Mouse (Mus musculus) CD4-positive, CD25-positive, alpha-beta regulatory T cell, adult 2 months (primary cell): ENCODE measurements at regions not wholly inside any gene's neighbourhood (a gene's known extent, or its start where the extent isn't known, plus 50 kb on each side); places are given as distances from the start of the nearest gene placed in this dataset.
"Not testable (repeated sequence)": the region's sequence is repeated elsewhere in the genome, so short reads cannot be mapped to it uniquely, and the experiment has no call there.

Experiments used
- DNase-seq: peaks from one replicate; pipeline ENCODE4 v3.0.0-alpha.2; 2012; ENCODE audit warnings: low read depth, low spot score

- peak; percentile 79 for DNase-seq
Observed at GRCm38 (mm10) chr9:116426269-116426999, 251.3 kb upstream of the Tgfbr2 start.

GRCm38 (mm10) chr9:116425400-116425799, 250.2 kb upstream of the Tgfbr2 start:
- not testable (repeated sequence) for DNase-seq

DNA sequence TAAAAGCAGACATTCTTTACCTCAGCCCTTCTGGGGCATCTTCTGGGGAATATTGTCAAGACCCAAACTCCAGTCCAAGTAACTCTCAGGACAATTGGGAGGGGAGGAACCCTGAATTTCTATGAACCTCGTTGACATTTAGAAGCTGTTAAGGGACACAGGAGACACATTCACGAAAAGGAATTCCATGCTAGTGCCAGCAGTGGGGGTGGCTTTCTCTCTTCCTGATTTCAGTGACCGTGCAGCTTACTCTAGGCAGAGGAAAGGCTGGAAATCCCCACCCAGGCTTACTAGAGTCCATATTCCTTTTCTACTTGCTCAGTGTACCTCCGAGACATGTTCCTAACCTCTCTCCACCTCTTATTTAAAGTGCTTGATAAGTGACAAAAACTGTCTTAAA, 239.9 kb upstream of the Tgfbr2 start:
- no peak for DNase-seq

- DNase-seq: no peak
Observed at GRCm38 (mm10) chr9:116411067-116411466, 235.9 kb upstream of the Tgfbr2 start.

- no peak for DNase-seq
Observed at GRCm38 (mm10) chr9:116410461-116410860, 235.3 kb upstream of the Tgfbr2 start.

DNA sequence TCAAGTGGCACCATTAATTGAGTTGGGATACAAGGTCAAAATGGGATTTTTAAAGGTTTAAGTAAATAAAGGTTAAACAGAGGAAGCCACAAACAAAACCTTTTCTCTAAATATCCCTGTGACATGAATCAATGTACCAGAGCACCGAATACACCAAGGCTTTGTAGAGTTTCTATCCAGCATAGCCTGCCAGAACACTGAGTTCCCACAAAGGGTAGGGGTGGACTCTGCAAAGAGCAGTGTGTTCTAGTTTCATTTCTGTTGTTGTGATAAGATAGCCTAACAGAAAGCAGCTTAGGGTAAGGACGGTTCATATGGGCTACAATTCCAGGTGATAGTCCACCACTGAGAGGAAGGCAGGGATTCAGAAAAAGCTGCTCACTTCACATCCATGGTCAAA, 233.0 kb upstream of the Tgfbr2 start:
- DNase-seq: no peak

DNA sequence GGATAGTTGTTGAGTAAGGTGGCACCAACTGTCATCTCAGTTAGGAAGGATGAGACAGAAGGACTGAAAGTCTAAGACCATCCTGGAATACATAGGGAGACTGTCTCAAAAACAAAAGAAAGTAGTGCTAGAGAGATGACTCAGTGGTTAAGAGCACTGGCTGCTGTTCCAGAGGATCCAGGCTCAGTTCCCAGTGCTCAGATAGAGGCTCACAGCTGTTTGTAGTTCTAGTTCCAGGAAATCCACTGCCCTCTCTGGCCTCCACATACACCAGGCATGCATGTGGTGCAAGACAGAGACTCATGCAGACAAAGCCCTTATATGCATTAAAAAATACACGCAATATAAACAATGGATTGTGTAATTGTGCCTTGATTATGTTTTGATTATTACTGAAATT, 229.9 kb upstream of the Tgfbr2 start:
- no peak for DNase-seq

DNA sequence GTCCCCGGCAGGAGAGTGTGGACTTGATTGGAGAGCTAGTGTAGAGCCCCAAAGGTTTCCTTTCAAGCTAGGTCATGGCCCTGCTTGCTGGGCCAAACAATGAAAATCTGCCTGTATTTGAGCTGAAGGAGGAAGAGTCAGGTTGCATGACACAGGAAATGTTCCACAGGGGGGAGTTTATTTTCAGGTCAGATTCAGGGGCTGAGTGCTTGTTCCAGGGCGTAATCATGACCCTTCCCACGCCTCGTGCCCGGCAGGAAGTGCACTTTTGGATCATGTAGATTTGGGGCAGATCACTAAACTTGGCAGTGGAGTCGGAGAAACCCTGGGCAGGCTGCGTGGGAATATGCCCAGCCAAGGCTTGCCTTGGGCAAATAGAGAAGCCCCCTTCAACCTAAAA, 226.7 kb upstream of the Tgfbr2 start:
- DNase-seq: no peak

DNA sequence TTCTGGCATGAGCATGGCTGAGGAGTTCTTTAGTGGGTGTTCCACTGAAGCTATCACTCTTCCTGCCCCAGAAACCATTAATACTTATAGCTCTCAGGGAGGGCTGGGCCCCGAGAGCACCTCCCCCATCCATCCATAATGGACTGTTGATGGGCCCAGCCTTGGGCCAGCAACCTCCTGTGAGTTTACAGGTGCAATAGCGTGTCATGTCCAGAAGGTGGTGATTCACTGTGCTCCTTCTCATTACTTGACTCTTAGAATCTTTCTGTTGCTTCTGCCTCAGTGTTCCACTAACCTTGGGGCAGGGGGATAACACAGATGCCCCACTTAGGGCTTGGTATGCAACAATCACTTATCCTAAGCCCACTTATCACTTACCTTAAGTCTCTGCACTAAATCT, 225.1 kb upstream of the Tgfbr2 start:
- DNase-seq: peak; percentile 36

DNA sequence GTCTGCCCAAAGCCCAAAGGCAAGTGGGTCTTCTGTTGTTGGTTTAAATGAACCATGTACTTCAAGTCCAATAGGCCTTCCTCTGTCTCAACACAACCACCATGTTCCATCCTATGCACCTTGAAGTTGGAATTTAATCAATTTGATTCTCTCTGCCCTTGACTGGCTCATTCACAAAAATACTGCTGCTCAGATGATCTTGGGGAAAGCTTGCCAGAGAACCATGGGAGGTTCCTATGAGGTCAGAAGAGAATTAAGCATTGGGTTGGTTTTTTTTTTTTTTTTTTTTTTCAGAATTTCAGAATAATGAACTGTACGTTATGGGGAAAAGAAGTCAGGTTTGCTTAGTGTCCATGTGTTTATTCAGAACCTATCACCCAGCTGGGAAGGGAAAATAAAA, 224.1 kb upstream of the Tgfbr2 start:
- DNase-seq: no peak

DNA sequence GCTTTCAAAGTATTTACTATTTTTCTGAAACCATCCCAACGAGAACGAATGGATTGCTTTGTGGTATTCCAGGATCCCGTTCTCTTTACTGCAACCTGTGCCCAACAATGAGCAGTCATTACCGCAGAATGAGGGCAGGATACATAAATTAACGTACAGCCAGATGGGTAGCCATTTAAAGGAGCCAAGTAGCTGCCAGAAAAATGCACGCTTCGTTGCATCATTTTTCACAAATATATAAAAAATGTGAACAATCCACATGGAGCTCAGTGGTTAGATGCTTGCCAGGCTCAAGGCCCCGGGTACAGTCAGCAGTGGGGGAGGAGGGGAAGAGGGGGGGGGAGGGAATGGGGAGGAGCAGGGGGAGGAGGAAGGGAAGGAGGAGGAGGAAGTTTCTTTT, 217.1 kb upstream of the Tgfbr2 start:
- no peak for DNase-seq

DNA sequence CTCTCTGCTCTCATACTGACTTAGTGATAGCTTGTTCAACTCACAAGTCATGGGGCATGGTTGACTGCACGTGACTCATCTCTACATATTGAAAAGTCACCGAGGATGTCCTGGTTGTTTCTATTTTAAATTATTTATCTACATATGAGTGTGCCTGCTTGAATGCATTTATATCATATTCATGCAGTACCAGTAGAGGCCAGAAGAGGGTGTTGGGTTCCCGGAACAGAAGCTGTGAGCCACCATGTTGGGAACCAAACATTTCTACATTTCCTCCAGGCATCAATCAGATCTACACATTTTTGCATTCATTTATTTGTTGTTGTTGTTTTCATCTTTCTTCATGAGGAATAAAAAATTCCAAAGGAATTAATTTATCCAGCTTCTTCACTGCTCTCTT, 214.6 kb upstream of the Tgfbr2 start:
- peak; percentile 51 for DNase-seq

- no peak for DNase-seq
Observed at GRCm38 (mm10) chr9:116388863-116389262, 213.7 kb upstream of the Tgfbr2 start.

- no peak for DNase-seq
Observed at GRCm38 (mm10) chr9:116388025-116388424, 212.9 kb upstream of the Tgfbr2 start.

- DNase-seq: peak; percentile 95
Observed at GRCm38 (mm10) chr9:116384176-116385076, 209.3 kb upstream of the Tgfbr2 start.

DNA sequence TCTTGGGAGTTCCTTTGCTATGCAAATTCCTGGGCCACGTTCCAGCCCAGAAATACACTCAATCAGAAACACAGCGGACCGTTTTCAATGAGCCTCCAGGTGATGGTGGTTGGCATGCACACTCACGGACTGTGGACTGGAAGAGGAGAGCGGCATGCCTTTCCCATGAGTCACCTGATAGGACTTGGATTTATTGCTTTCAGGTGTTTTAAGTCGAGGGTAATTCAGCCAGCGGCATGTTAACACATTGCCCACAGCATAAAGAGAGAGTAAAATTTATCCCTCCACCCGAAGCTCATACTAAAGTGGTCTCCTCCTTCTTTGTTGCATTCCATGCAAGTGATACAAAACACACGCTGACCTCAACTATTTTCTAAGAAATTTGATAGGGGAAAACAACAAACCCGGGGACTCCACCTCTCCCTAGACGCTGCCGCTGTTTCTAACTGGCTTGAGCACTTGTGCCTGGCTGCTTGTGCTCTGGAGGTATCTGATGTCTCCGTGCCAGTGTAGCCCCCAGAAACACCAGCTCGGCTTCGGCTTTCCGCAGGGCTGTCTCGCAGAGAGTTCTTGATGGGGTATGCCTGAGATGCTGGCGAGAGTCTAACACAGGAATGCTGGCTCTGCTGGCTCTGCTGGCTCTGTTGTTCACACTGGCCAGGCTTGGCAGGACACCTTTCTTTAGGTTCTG, 208.4 kb upstream of the Tgfbr2 start:
- peak; percentile 37 for DNase-seq

DNA sequence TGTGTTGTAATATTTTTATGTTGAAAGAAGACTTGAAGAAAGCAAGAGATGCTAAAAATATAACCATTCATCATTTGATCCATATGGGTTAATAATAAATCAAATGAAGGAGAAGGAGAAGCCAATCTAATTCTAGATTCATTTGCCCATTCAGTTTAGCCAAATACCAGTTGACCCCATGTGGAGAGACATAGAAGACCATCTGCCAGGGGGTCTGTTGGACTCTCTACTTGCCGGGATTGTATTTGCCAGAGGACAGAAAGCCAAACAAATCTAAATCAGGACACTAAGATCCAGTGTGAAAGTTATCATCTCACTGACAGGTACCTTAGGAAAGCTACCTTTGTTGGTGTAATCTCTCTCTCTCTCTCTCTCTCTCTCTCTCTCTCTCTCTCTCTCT, 202.5 kb upstream of the Tgfbr2 start:
- no peak for DNase-seq

- DNase-seq: no peak
Observed at GRCm38 (mm10) chr9:116375658-116376357, 200.6 kb upstream of the Tgfbr2 start.

- DNase-seq: no peak
Observed at GRCm38 (mm10) chr9:116374343-116374742, 199.2 kb upstream of the Tgfbr2 start.

GRCm38 (mm10) chr9:116373396-116373795, 198.2 kb upstream of the Tgfbr2 start:
- DNase-seq: no peak

GRCm38 (mm10) chr9:116369059-116369718, 194.0 kb upstream of the Tgfbr2 start:
- peak; percentile 56 for DNase-seq
